Mouse (Mus musculus) spleen, postnatal 10 days (tissue): ENCODE data around the gene Cldn7.
"Not testable (repeated sequence)": the region's sequence is repeated elsewhere in the genome, so short reads cannot be mapped to it uniquely, and the experiment has no call there.

Source experiments
- DNase-seq, 2 experiments: peaks; one replicate each; pipeline ENCODE4 v3.0.0; 2021 to 2022; ENCODE audit warnings: low spot score in 2 of 2

Gene Cldn7

GRCm38 (mm10) chr11:70014051-70014450 is 49.5 kb downstream of the Cldn7 start:
- DNase-seq: no peak

GRCm38 (mm10) chr11:70014880-70015558 is 50.4 kb downstream of the Cldn7 start, which contains the start of gene Acadvl:
TSS of gene Acadvl (minus strand) at chr11:70015411.
- DNase-seq: peak; percentile 79 to 92

GRCm38 (mm10) chr11:70015677-70016076 is 51.1 kb downstream of the Cldn7 start:
- DNase-seq: no peak

GRCm38 (mm10) chr11:70016177-70016576 is 51.6 kb downstream of the Cldn7 start:
- not testable (repeated sequence) for DNase-seq

GRCm38 (mm10) chr11:70016669-70017068 is 52.1 kb downstream of the Cldn7 start, which contains the start of gene Dlg4:
TSS of gene Dlg4 (plus strand) at chr11:70016942.
- DNase-seq: no peak

- DNase-seq: no peak
Observed at GRCm38 (mm10) chr11:70017199-70017767, 52.7 kb downstream of the Cldn7 start.
